Mouse (Mus musculus) olfactory bulb, adult 2 months (tissue): Measurements from ENCODE around the gene Mylk4. TPM values are rescaled to one million over a fixed set of nuclear protein-coding genes. Genes with fewer than 3 reads are reported as not detected.

Experiments
- H3K27ac ChIP-seq: fragments of 200-500 bp; 2 replicates; pipeline ENCODE4 v1.5.1; 2012; ENCODE audit warnings: low read depth, low read length; ENCODE audit not compliant: insufficient read depth
- H3K4me1 ChIP-seq: fragments of 200-500 bp; 2 replicates; pipeline ENCODE4 v1.6.1; 2012; ENCODE audit warnings: low read length; ENCODE audit not compliant: control insufficient read depth, insufficient read depth
- H3K4me3 ChIP-seq: fragments of 200-500 bp; 2 replicates; pipeline ENCODE4 v1.5.1; 2012; ENCODE audit warnings: mild to moderate bottlenecking, low read depth, low read length, moderate library complexity; ENCODE audit not compliant: insufficient read depth
- CTCF ChIP-seq: fragments of 200-500 bp; IDR thresholded peaks from 2 replicates; pipeline ENCODE4 v1.5.1; 2012; ENCODE audit warnings: low read depth, mild to moderate bottlenecking, low read length, moderate library complexity; ENCODE audit not compliant: insufficient read depth
- POLR2A ChIP-seq: fragments of 200-500 bp; IDR thresholded peaks from 2 replicates; pipeline ENCODE4 v1.6.1; 2012; ENCODE audit warnings: mild to moderate bottlenecking, low read depth, low read length, moderate library complexity; ENCODE audit not compliant: insufficient read depth
- WGBS: fragments of 180-500 bp; shearing (Covaris S2); methylation state at CpG from one replicate; pipeline ENCODE4 v1.1.7; 2018; 5-methylcytosine and 5-hydroxymethylcytosine counted together
- polyA plus RNA-seq: library from polyadenylated mRNA; stranded (reverse); fragments of >200 nt; gene quantifications from 2 replicates; pipeline ENCODE4 v1.2.4, GENCODE M21; 2012; ENCODE audit warnings: low replicate concordance; ENCODE audit not compliant: missing spikeins, insufficient read depth, insufficient read length

The Mylk4 gene
- polyA plus RNA-seq, 1 experiment, result not detected

DNA sequence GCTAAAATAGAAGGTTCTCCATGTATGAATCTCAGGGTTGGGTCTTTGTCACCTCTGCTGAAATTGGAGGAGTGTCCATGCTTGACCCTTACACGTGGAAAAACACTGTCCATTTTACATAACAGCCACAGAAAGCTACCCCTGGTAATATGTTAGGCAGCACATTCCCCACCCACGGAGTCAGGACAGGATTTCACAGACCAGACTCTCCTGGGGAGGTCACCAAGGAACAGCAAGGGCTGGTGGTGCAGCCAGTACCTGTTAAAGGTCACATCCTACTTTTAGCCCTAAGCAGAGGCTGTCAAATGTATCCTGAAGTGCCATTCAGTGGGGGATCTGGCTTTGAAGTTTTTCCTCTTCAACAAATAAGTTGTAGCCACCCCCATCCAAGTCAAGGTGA lies 35.3 kb downstream of the Mylk4 start:
- WGBS, result 56% methylated on average over 2 of the region's 2 CpGs
- no peak overlapping the region for H3K27ac ChIP-seq
- no peak overlapping the region for H3K4me3 ChIP-seq
- TF ChIP-seq CTCF, result no peak
- no peak for TF ChIP-seq POLR2A
- H3K4me1 ChIP-seq, result no peaks in the 10 kb centered on the region

DNA sequence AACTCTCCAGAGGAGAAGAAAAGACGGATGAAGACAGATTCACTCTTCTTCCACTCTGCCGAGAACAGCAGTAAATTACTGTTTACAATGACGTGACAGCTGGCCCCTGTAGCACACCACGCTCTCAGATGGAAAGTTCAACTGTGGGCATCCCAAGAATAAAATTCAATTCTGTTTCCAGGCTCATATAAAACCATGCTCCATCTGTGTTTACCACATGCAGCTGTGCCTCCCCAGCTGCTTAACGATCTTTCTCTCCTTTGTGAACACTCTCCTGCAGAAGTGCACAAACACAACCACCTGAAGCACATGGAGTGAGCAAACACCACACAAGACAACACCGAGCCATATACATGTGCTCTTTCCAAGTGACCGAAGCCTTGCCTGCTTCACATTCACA lies 42.6 kb downstream of the Mylk4 start:
- Histone ChIP-seq H3K4me3 (no peak overlapping the region), H3K4me1 (no peaks in the 10 kb centered on the region), H3K27ac (no peak overlapping the region)
- TF ChIP-seq CTCF, result no peak
- TF ChIP-seq POLR2A, result no peak
- 50% methylated on average over 7 of the region's 7 CpGs for WGBS

DNA sequence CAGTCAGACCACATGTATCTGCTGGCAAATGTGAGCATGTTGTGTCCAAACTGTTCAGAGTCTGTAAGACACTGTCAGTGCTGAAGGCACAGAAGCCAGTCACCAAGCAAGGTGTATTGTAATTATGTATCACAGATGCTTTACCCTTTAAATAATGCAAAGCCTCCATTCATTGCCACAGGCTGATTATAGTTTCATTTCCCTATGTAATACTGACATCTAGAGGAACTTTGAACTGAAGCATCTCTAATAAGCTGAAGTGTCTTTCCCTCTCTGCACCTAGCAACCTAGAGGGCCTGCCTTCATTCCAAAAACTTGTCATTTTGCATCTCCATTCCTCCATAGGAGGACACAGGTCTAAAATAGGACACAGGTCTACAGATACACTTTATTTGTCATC lies 52.5 kb downstream of the Mylk4 start:
- Histone ChIP-seq H3K4me1 (no peaks in the 10 kb centered on the region), H3K4me3 (no peak overlapping the region), H3K27ac (no peak overlapping the region)
- TF ChIP-seq CTCF (no peak), POLR2A (no peak)

DNA sequence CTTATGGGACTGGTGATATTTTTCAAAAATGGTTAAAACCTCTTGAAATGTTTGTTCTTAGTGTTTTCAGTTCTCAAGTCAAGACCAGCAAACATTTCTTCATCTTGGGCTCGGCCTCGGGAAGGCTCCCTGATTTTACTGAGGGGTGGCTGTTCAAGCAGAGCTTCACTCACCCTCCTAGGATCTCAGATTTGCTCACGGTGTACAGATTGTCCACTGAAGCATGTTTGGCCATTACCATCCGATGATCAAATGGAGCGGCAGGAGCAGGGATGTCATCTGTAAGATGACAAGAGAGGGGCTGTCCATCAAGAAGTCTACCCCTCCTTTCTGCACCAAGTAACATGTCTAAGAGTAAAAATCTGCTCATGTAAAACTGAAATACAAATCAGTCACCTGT lies 59.1 kb downstream of the Mylk4 start:
- H3K27ac ChIP-seq, result no peak overlapping the region
- no peak overlapping the region for H3K4me3 ChIP-seq
- TF ChIP-seq CTCF (no peak), POLR2A (no peak)
- no peaks in the 10 kb centered on the region for H3K4me1 ChIP-seq
- 96% methylated on average over 5 of the region's 5 CpGs for WGBS

DNA sequence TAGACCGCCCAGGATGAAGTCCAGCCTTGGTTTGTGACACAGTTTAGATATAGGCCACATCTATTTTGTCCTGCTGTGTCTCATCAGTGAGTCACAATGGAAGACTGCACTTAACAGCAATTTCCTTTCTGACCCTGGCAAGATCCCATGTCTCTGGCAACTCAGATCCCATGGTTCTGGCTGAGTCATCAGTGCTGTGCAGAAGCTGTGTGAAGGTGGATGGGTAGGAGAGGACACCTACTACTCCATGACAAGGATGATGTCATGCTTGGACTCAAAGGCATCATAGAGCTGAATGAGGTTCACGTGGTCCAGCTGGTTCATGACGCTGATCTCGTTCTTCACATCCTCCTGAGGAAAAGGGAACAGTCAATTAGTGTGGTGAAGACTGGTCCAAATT lies 62.0 kb downstream of the Mylk4 start:
- no peaks in the 10 kb centered on the region for H3K4me1 ChIP-seq
- no peak overlapping the region for H3K27ac ChIP-seq
- TF ChIP-seq CTCF (no peak), POLR2A (no peak)
- H3K4me3 ChIP-seq, result no peak overlapping the region
- 66% methylated on average over 4 of the region's 4 CpGs for WGBS

DNA sequence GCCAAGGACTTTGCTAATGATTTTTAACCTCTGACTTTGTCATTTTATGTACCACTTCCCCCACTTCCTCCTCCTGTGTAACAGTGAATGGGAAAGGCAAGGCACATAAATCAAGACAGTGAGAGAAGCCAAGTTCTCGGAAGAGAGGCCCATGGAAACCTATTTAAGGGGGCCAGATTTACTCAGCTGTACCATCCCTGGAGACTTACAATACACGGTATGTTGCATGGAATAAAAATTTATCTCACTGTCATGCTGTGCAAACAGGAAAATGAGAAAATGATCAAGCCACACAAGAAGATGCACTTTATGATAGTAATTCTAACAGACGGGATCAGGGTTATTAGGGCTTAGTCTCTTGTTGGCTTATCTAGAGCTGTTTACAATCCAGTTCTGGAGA lies 64.5 kb downstream of the Mylk4 start:
- Histone ChIP-seq H3K4me3 (no peak overlapping the region), H3K4me1 (no peaks in the 10 kb centered on the region), H3K27ac (no peak overlapping the region)
- 88% methylated on average over 3 of the region's 3 CpGs for WGBS
- TF ChIP-seq POLR2A, result no peak
- no peak for TF ChIP-seq CTCF

DNA sequence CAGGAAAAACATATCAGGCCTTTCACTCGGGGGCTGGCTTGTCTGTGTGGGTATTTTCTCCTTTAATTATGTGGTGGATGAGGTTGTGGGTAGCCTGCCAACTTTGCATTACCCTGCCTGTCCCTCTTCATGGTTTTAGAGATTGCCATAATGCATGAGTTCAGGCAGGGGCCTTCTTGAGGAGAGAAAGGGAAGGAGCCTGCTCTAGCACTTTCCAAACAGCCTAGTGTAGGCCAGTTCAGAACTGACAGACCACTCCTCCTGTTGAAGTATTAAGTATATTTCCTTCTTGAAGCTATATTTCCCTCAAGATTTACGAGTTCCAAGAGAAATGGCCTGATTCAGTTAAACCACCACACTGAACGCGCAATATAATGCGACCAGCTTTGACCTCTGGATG lies 66.0 kb downstream of the Mylk4 start:
- Histone ChIP-seq H3K27ac (no peak overlapping the region), H3K4me1 (no peaks in the 10 kb centered on the region), H3K4me3 (no peak overlapping the region)
- TF ChIP-seq CTCF (no peak), POLR2A (no peak)
- WGBS, result 84% methylated on average over 5 of the region's 5 CpGs

DNA sequence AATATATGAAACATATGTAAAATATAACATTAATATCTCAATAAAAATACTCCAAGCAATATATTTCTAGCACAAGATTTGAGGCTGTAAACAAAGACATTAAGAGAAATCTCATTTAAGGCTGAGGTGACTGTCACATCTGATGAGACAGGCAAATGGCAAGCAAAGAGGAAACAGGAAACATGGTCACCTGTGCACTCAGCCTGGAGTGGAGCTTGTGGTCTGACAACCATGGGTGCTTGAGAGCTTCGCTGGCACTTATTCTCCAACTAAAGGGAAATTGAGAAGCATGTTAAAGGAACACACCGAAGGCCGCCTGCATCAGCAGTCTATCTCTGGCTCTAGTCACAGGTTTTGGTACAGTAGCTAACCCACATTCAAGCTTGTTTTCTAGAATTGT lies 71.2 kb downstream of the Mylk4 start:
- no peak overlapping the region for H3K4me3 ChIP-seq
- TF ChIP-seq POLR2A (no peak), CTCF (no peak)
- WGBS, result 99% methylated on average over 3 of the region's 3 CpGs
- H3K27ac ChIP-seq, result no peak overlapping the region
- H3K4me1 ChIP-seq, result no peaks in the 10 kb centered on the region

DNA sequence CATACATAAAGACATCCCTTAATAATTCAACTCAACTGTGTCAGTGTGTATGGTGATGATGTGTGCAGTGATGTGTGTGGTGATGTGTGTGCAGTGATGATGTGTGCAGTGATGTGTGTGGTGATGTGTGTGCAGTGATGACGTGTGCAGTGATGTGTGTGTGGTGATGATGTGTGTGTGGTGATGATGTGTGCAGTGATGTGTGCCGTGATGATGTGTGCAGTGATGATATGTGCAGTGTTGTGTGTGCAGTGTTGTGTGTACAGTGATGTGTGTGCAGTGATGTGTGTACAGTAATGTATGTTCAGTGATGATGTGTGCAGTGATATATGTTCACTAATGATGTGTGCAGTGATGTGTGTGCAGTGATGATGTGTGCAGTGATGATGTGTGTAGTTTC lies 75.9 kb downstream of the Mylk4 start:
- H3K27ac ChIP-seq, result no peak overlapping the region
- TF ChIP-seq CTCF, result no peak
- WGBS, result 93% methylated on average over 2 of the region's 2 CpGs
- H3K4me1 ChIP-seq, result no peaks in the 10 kb centered on the region
- no peak overlapping the region for H3K4me3 ChIP-seq

DNA sequence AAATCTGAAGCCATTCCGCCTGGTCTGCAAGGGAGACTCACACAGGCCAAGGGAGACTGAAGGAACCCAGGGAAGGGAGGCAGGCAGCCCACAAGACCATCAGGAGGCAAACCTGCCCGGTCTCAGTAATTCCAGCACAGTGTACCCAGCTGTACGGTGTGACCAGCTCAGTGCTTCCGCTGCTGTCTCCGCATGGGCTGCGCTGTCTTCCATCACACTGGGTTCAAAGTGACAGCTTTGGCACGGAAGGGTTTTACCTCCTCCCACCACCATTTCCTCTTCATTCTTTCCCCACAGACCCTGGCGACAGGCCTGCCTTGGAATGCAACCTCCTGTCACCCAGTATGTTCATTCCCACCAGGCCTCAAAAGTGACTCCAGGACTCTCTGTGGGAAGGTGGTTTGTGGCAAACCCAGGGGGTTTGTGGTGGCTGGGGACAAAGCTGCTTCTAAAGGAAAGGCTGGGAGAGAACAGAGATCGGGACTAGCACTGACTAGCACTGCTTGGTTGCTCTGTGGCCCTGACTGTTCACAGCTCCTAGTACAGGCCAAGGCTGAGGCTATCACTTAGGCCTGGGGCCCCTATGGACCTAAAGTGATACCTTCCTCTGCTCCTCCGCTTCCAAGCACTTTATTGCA lies 77.0 kb downstream of the Mylk4 start:
- 64% methylated on average over 10 of the region's 10 CpGs for WGBS
- TF ChIP-seq POLR2A (no peak), CTCF (no peak)

More for the DNA sequence above, 77.0 kb downstream of the Mylk4 start:
- no peak overlapping the region for H3K4me3 ChIP-seq
- H3K4me1 ChIP-seq, result no peaks in the 10 kb centered on the region
- no peak overlapping the region for H3K27ac ChIP-seq
